Mouse (Mus musculus) lung, postnatal 0 days (tissue): ENCODE data around the gene Zfp329.

Source experiments
- CTCF ChIP-seq: IDR thresholded peaks from 2 replicates; pipeline ENCODE4 v1.5.1; 2016; ENCODE audit warnings: antibody characterized with exemption, mild to moderate bottlenecking
- EP300 ChIP-seq: IDR thresholded peaks from 2 replicates; pipeline ENCODE4 v1.6.1; 2016; ENCODE audit warnings: antibody characterized with exemption, mild to moderate bottlenecking, control low read depth

- no peak for TF ChIP-seq CTCF
- no peak for TF ChIP-seq EP300
Measured at GRCm38 (mm10) chr7:12835779-12836178, 17.1 kb upstream of the Zfp329 start.
